Mouse (Mus musculus) bone marrow macrophage, adult 2 months (primary cell): ENCODE data around the gene Rilp. TPM values are rescaled to one million over a fixed set of nuclear protein-coding genes. Genes with fewer than 3 reads are reported as not detected.

ENCODE experiments used
- H3K27ac ChIP-seq: 2 replicates; pipeline ENCODE4 v1.5.1; 2012; ENCODE audit warnings: low read depth, low read length; ENCODE audit not compliant: insufficient read depth
- H3K4me1 ChIP-seq: 2 replicates; pipeline ENCODE4 v1.6.1; 2012; ENCODE audit warnings: low read length; ENCODE audit not compliant: control insufficient read depth, insufficient read depth
- H3K4me3 ChIP-seq: 2 replicates; pipeline ENCODE4 v1.5.1; 2012; ENCODE audit warnings: mild to moderate bottlenecking, low read length, moderate library complexity; ENCODE audit not compliant: insufficient read depth
- CTCF ChIP-seq: IDR thresholded peaks from 2 replicates; pipeline ENCODE4 v1.5.1; 2012; ENCODE audit warnings: low read depth, mild to moderate bottlenecking, low read length, moderate library complexity
- POLR2A ChIP-seq: IDR thresholded peaks from 2 replicates; pipeline ENCODE4 v1.6.1; 2012; ENCODE audit warnings: mild to moderate bottlenecking, low read depth, low read length, borderline replicate concordance
- polyA plus RNA-seq: library from polyadenylated mRNA; stranded (reverse); fragments of >200 nt; gene quantifications from 2 replicates; pipeline ENCODE4 v1.2.4, GENCODE M21; 2012; ENCODE audit not compliant: missing spikeins, insufficient read depth, insufficient read length

Gene Rilp
- polyA plus RNA-seq, 1 experiment: 12.8 TPM

DNA sequence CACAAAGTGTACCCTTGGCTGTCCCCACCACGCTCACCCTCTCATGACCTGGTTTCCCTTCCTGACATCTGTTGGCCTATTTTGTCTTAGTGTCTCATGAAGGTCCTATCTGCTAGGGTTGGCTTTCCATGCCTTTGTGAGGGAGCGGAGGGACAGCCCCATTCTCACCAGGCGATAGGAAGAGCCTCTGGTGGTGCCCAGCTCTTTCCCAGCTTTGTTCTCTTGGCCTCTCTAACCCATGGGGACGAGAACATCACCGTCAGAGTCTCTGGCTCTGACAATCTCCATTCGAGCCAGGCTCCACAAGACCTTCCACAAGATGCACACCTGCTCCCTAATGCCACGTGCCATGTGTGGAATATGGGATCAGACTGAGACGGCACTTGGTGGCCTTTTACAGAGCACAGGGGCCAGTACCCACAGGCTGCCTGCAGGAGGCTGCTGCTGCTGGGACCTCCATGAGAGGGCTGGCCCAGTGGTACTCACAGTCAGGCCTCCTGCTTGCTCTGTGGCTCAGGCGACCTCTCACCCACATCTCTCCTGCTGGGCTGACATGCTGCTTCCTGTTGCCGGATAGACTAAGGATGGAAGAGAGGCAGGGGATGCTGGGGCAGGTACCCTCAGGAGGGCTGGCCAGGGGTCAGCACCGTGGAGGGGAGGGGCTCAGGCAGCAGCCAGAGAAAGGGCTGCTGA is 27.7 kb downstream of the Rilp start:
- no peak for TF ChIP-seq POLR2A
- TF ChIP-seq CTCF: no peak
- Histone ChIP-seq H3K4me1 (peaks cover 70% of the 10 kb centered on the region), H3K4me3 (no peak overlapping the region), H3K27ac (peak overlapping the region; percentile 22)

DNA sequence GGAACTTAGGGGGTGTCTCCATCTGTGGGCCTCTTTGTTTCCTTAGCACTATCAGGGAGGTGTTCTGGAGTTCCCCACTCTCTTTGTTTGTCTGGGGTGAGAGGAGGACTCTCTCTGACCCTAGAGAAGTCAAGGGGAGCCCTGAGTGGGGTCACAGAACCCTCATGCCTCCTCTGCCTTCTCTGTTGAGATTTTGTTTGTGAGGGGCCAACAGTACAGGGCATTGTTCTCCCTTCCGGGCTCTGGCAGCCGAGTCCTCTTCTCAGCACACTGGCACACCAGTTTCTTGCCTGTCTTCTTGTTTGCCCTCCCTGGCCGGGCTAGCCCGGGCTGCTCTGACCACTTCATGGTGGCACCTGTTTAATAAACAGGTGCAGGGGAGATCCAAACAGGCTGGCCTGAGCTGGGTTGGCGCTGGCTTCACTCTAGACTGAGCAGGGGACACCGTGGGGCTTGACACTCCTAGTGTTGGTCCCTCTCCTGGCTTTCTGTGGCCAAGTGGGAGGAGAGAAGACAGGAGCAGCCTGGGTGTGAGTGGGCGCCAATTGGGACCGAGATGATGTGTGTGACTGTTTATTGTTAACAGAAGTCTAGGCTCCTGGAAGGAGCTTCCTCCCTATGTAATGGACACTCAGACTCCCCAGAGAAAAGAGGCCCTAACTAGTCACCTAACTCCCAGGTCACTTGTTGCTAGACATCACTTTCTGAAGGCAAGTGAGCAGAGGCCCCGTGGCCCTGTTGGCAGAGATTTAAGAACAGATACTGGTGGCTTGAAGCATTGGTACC is 28.5 kb downstream of the Rilp start:
- Histone ChIP-seq H3K4me1 (peaks cover 76% of the 10 kb centered on the region), H3K4me3 (no peak overlapping the region), H3K27ac (peak overlapping the region; percentile 22)
- TF ChIP-seq POLR2A: no peak
- TF ChIP-seq CTCF: no peak

DNA sequence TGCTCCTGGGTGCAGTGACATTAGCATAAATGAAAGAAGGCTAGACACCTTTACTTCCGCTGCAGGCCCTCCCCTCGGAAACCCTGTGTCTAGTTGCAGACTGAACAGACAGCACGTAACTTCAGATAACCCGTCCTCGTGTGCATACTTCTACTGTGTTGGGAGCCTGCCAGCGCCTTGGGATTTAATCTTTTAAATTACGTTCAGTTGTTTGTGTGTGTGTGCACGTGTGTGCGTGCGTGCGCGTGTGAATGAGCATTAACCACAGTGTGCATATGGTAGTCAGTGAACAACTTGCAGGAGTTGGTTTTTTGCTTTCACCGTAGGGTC is 29.0 kb downstream of the Rilp start:
- no peak overlapping the region for H3K4me3 ChIP-seq
- TF ChIP-seq CTCF: no peak
- H3K4me1 ChIP-seq: peaks cover 77% of the 10 kb centered on the region
- H3K27ac ChIP-seq: peak overlapping the region; percentile 5; the same call in 1 of the 2 replicates

DNA sequence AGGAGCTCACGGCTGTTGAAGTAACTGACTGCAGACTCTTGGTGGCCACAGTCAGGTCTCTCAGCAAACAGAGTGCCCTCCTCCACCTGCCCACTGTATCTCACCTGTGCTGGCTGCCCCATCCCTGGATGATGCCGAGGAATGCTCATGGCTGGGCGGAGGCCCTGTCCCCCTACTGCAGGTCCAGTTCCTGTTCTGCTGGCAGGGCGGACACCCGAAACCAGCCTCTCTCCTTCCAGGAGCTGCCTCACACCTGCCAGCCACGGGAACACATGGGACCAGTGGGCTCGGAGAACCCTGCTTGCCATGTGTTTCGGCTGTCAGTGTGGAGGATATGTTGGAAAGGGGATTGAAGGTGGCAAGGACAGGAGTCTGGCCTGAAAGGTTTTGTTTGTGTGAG is 30.3 kb downstream of the Rilp start:
- H3K4me1 ChIP-seq: peaks cover 84% of the 10 kb centered on the region
- peak overlapping the region; percentile 81 for H3K27ac ChIP-seq
- no peak overlapping the region for H3K4me3 ChIP-seq

DNA sequence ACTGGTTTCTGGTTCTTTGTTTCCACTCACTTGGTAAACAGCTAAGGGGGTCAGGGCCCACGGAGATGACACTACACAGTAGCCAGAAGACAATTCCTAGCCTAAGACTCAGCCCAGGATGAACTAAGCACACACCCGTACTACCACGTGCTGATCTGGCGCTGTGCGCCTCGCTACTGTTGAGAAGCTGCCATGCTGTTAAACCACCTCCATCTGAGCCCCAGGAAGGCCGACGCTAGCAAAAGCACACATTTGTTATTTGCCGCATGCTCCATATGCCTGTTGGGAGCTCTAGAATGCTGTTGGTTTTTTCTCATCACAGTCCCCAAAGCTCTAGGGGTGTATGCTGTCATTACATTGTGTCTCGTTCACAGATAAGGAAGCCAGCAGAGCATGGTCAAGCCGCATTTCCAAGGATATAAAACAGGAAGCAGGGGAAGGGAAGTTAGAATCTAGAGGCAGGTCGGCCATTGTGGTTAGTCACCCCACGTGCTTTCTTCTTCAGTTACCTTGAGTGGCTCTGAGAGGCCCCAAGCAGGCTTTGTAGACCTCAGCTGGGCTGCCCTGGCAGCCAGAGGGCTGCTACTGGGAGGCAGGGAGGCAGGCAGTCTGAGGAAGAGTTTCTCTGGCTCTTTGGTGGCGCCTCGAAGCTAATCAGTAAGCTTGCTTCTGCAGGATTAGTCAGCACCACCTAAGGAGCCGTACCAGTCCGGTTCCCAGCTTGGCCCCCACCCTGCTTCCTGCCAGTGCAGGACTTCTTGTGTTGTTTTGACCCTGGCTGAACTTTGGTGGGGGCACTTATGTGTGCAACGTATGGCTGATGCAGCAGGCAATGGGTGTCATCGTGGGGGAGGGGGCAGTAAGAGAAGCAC is 31.1 kb downstream of the Rilp start:
- no peak overlapping the region for H3K4me3 ChIP-seq
- H3K27ac ChIP-seq: peak overlapping the region; percentile 81
- H3K4me1 ChIP-seq: peaks cover 85% of the 10 kb centered on the region
- TF ChIP-seq CTCF (no peak), POLR2A (no peak)

More for the DNA sequence above, 30.3 kb downstream of the Rilp start:
- TF ChIP-seq POLR2A (no peak), CTCF (no peak)

DNA sequence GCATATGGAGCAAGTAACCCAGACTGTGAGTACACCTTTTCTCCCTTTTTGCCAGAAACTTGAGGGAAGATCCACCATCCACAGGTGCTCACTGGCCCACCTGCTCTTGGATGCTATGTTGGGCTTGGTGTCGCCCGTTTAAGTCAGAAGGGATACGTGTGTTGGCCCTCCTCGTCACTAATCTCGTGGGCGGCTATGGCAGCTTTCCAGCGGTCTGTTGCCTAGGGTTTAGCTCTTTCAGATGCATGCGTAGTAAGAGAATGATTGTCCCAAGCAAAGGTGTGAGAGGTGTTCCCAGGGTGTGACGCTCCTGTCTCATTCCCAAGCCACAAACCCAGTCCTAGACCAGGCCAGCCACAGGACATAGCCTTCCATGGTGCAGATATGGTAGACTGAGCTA is 34.8 kb downstream of the Rilp start:
- Histone ChIP-seq H3K4me1 (peaks cover 82% of the 10 kb centered on the region), H3K27ac (no peak overlapping the region), H3K4me3 (no peak overlapping the region)
- no peak for TF ChIP-seq POLR2A
- no peak for TF ChIP-seq CTCF

DNA sequence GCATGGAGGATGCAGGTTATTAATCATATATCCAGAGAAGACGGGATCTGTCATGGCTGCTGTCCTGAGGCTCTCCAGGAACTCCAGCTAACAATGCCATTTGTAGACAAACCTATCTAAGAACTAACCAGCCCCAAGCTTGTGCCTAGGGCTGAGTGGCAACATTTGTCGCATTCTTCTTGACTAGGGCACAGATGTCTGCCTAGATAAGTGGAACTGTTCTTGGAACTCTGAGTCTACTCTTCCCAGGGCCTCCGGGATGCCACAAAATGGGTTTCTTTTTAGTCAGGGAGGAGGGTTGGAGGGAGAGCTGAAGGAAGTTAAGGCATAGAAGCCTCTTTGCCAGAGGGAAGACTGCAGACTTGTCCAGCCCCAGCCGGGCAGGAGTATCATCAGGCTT is 36.2 kb downstream of the Rilp start:
- Histone ChIP-seq H3K27ac (peak overlapping the region; percentile 17; the same call in 1 of the 2 replicates), H3K4me3 (no peak overlapping the region), H3K4me1 (peaks cover 82% of the 10 kb centered on the region)
- TF ChIP-seq POLR2A (no peak), CTCF (no peak)

DNA sequence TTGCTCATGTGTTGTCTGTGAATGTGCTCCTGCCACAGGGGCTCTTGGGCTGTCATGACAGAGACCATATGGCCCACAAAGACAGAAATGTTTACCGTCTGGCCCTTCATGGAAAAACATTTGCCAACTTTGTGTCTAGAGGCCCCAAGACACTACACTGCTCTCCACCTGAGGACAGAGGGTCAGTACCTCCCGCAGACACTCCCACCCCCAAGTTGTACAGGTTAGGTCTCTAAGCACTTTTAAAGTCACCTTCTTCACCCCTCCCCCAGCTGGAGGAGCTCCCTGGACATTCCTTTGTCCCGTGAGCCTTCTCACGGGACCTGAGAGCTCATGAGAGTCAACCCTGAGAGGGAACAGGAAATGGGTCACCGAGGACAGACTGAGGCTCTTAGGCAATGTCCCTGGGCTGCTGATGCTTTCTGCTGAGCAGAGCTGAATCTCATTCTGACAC is 39.8 kb downstream of the Rilp start:
- H3K4me3 ChIP-seq: no peak overlapping the region
- peak overlapping the region; percentile 99 for H3K27ac ChIP-seq
- H3K4me1 ChIP-seq: peaks cover 72% of the 10 kb centered on the region
- TF ChIP-seq POLR2A (no peak), CTCF (no peak)

DNA sequence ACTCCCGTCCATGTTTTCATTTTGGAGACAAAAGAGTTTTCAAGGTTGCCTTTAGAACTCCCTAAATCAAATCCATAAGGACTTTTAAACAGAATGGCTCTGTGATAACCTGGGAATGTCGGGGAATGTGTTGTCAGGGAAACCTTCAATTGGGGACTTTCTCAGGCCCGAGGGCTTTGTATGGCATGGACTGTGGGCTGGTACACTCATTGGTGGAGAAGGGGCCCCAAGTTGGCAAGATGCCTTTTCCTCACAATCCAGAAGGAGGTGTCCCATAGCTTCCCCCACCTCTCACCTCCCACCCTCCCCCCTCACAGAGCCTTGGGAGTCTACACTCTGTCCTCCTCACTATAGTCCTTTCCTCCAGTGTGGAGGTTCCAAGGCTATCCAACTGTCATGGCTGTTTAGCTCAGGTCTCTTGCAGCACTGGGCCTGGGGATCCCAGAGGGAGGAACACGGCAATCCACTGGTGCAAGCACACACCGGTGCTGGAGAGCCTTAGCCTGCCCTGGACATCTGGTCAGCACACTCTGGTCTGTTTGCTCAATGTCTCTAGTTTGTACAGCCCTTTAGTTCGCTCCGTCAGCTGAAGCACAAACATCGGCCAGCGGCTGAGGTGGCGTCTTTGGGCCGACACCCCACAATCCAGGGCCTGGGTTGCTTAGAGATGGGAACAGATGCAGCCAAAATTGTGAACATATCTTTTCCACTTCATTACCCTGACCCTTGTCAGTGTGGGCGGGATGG is 40.5 kb downstream of the Rilp start:
- Histone ChIP-seq H3K4me1 (peaks cover 66% of the 10 kb centered on the region), H3K4me3 (no peak overlapping the region), H3K27ac (peak overlapping the region; percentile 99)
- TF ChIP-seq CTCF (no peak), POLR2A (no peak)
